Mouse (Mus musculus) erythroblast, embryonic 14.5 days (primary cell): Measurements from ENCODE around the gene Mllt3. TPM values are rescaled to one million over a fixed set of nuclear protein-coding genes. Genes with fewer than 3 reads are reported as not detected.

ENCODE experiments used
- H3K27me3 ChIP-seq: 2 replicates; pipeline ENCODE4 v1.6.1; 2012; ENCODE audit warnings: inconsistent platforms; ENCODE audit not compliant: control insufficient read depth
- H3K36me3 ChIP-seq: 2 replicates; pipeline ENCODE4 v1.6.1; 2012; ENCODE audit warnings: mild to moderate bottlenecking, inconsistent platforms; ENCODE audit not compliant: control insufficient read depth
- H3K4me1 ChIP-seq: 2 replicates; pipeline ENCODE4 v1.6.1; 2012; ENCODE audit warnings: inconsistent platforms; ENCODE audit not compliant: control insufficient read depth
- H3K4me3 ChIP-seq: replicated peaks from 2 replicates; pipeline ENCODE3; 2012; ENCODE audit warnings: moderate library complexity, mild to moderate bottlenecking, inconsistent platforms
- H3K9me3 ChIP-seq: 2 replicates; pipeline ENCODE4 v1.6.1; 2012; ENCODE audit warnings: low read length, inconsistent platforms, mixed read lengths; ENCODE audit not compliant: control insufficient read depth
- GATA1 ChIP-seq: IDR thresholded peaks from 2 replicates; pipeline ENCODE4 v1.6.1; 2012; ENCODE audit warnings: low read length, inconsistent platforms, mixed read lengths
- TAL1 ChIP-seq: IDR thresholded peaks from 3 replicates; pipeline ENCODE4 v1.6.1; 2012; ENCODE audit warnings: low read length, inconsistent platforms, mixed read lengths
- polyA plus RNA-seq: library from polyadenylated mRNA; stranded (reverse); fragments of >175 nt; gene quantifications from 2 replicates; pipeline ENCODE4 v1.2.3, GENCODE M21; 2012

The Mllt3 gene
- polyA plus RNA-seq, 1 experiment = 7.8 TPM

GRCm38 (mm10) chr4:87830794-87831306 is 202.3 kb downstream of the Mllt3 start:
- no peaks in the 10 kb centered on the region for H3K9me3 ChIP-seq
- H3K4me3 ChIP-seq = no peak overlapping the region
- peaks cover 17% of the 10 kb centered on the region for H3K4me1 ChIP-seq
- H3K36me3 ChIP-seq = no peaks in the 10 kb centered on the region; the same call in 1 of the 2 replicates
- H3K27me3 ChIP-seq = no peaks in the 10 kb centered on the region
- TF ChIP-seq TAL1 (no peak), GATA1 (no peak)

- H3K36me3 ChIP-seq = no peaks in the 10 kb centered on the region; the same call in 1 of the 2 replicates
- no peak overlapping the region for H3K4me3 ChIP-seq
- H3K27me3 ChIP-seq = no peaks in the 10 kb centered on the region
- TF ChIP-seq GATA1 (no peak), TAL1 (no peak)
- H3K4me1 ChIP-seq = peaks cover 17% of the 10 kb centered on the region
- no peaks in the 10 kb centered on the region for H3K9me3 ChIP-seq
Measured at GRCm38 (mm10) chr4:87829426-87830063, 203.6 kb downstream of the Mllt3 start.

GRCm38 (mm10) chr4:87826336-87826735 is 206.8 kb downstream of the Mllt3 start:
- peaks cover 27% of the 10 kb centered on the region for H3K4me1 ChIP-seq
- H3K27me3 ChIP-seq = no peaks in the 10 kb centered on the region
- H3K9me3 ChIP-seq = no peaks in the 10 kb centered on the region
- no peak overlapping the region for H3K4me3 ChIP-seq
- no peaks in the 10 kb centered on the region; the same call in 1 of the 2 replicates for H3K36me3 ChIP-seq
- TF ChIP-seq GATA1 = no peak
- TF ChIP-seq TAL1 = no peak

- Histone ChIP-seq H3K9me3 (no peaks in the 10 kb centered on the region), H3K4me1 (peaks cover 15% of the 10 kb centered on the region), H3K36me3 (no peaks in the 10 kb centered on the region), H3K4me3 (no peak overlapping the region), H3K27me3 (no peaks in the 10 kb centered on the region)
- TF ChIP-seq TAL1 = no peak
- TF ChIP-seq GATA1 = no peak
Measured at GRCm38 (mm10) chr4:87823623-87824022, 209.5 kb downstream of the Mllt3 start.

GRCm38 (mm10) chr4:87823191-87823590 is 210.0 kb downstream of the Mllt3 start:
- Histone ChIP-seq H3K36me3 (no peaks in the 10 kb centered on the region), H3K9me3 (no peaks in the 10 kb centered on the region), H3K4me1 (peaks cover 15% of the 10 kb centered on the region), H3K27me3 (no peaks in the 10 kb centered on the region), H3K4me3 (no peak overlapping the region)
- TF ChIP-seq TAL1 = no peak
- TF ChIP-seq GATA1 = no peak

GRCm38 (mm10) chr4:87820911-87821310 is 212.3 kb downstream of the Mllt3 start:
- Histone ChIP-seq H3K4me1 (peaks cover 22% of the 10 kb centered on the region), H3K27me3 (no peaks in the 10 kb centered on the region), H3K36me3 (no peaks in the 10 kb centered on the region), H3K9me3 (no peaks in the 10 kb centered on the region), H3K4me3 (no peak overlapping the region)
- TF ChIP-seq TAL1 = no peak
- no peak for TF ChIP-seq GATA1

- TF ChIP-seq TAL1 (no peak), GATA1 (no peak)
- peaks cover 24% of the 10 kb centered on the region for H3K4me1 ChIP-seq
- no peak overlapping the region for H3K4me3 ChIP-seq
- H3K27me3 ChIP-seq = no peaks in the 10 kb centered on the region
- no peaks in the 10 kb centered on the region for H3K36me3 ChIP-seq
- no peaks in the 10 kb centered on the region for H3K9me3 ChIP-seq
Measured at GRCm38 (mm10) chr4:87819182-87819581, 214.0 kb downstream of the Mllt3 start.

GRCm38 (mm10) chr4:87818276-87818675 is 214.9 kb downstream of the Mllt3 start:
- Histone ChIP-seq H3K36me3 (no peaks in the 10 kb centered on the region), H3K4me3 (no peak overlapping the region), H3K9me3 (no peaks in the 10 kb centered on the region), H3K27me3 (no peaks in the 10 kb centered on the region), H3K4me1 (peaks cover 20% of the 10 kb centered on the region)
- TF ChIP-seq TAL1 (no peak), GATA1 (no peak)

- H3K4me3 ChIP-seq = no peak overlapping the region
- H3K27me3 ChIP-seq = no peaks in the 10 kb centered on the region
Measured at GRCm38 (mm10) chr4:87815465-87816108, 217.6 kb downstream of the Mllt3 start.

More at GRCm38 (mm10) chr4:87815465-87816108, 217.6 kb downstream of the Mllt3 start:
- Histone ChIP-seq H3K36me3 (no peaks in the 10 kb centered on the region), H3K9me3 (no peaks in the 10 kb centered on the region), H3K4me1 (peaks cover 14% of the 10 kb centered on the region)
- TF ChIP-seq TAL1 (no peak), GATA1 (no peak)
